Mouse (Mus musculus): ENCODE measurements around the gene Zbtb39. TPM values are rescaled to one million over a fixed set of nuclear protein-coding genes. Genes with fewer than 3 reads are reported as not detected.

Zbtb39 gene
- polyA plus RNA-seq, 1 experiment from 2014 or later, result 3.1 TPM

DNA sequence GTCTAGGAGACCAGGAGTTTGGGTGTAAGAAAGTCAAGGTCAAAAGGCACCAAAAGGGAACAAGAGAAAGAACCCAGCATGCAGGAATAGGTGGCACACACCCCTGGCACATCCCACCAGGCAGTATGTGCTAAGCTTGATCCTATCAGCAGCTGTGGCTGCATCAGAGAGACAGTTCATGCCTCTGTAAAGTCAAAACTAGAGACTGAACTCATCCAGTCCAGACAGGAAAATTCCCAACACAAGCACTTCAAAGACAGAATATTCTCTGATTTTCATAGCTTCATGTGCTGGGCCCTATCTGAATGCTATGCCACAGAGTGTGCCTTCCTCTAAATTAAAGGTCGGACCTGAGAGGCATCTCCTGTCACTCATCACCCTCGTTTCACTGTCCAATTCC lies 1.8 kb upstream of the Zbtb39 start:
- peaks cover 13% of the 10 kb centered on the region for H3K36me3 ChIP-seq
- H3K9ac ChIP-seq, result no peak overlapping the region
- H3K27ac ChIP-seq (replicated peaks), result no peak overlapping the region
- H3K4me1 ChIP-seq, result peaks cover 16% of the 10 kb centered on the region
- 25% methylated on average over 2 of the region's 2 CpGs for WGBS
- H3K9me3 ChIP-seq (replicated peaks), result no peaks in the 10 kb centered on the region
- H3K4me3 ChIP-seq (replicated peaks), result no peak overlapping the region
- ATAC-seq (ENCODE audit: insufficient number of reproducible peaks, low FRiP score, low TSS enrichment, low read depth), result no peak
- no peak overlapping the region for H3K4me2 ChIP-seq (replicated peaks)
- H3K27me3 ChIP-seq, result no peaks in the 10 kb centered on the region; the same call in 1 of the 2 replicates

DNA sequence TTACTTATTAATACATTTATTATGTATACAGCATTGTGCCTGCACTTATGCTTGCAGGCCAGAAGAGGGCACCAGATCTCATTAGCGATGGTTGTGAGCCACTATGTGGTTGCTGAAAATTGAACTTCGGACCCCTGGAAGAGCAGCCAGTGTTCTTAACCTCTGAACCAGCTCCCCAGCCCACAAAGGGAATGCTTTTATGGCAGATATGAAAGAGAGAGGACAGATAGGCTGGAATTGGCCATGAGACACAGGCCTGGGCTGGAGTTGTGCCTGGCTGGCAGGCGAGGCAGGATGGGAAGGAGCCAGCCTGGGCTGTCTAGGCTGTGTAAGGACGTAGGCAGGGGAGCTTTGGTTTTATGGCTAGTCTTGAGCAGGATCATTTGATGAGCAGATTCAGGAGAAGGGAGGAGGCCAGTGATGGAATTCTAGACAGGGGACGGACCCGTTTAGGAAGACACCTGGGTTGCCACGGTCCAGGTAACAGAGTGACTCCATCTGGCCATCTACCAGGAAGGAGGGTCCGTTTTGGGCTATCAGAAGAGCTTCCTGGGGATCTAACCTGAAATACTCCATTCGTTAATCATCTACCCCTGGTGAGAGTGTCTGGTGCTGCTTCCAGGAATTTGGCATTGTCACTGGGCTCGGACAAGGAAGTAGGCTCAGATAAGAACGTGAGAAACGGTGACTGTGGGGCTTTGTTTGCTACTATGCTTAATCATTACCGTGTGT lies 1.0 kb upstream of the Zbtb39 start:
- Histone ChIP-seq H3K9ac (no peak overlapping the region), H3K27ac (replicated peaks) (no peak overlapping the region), H3K4me2 (replicated peaks) (peak overlapping the region; percentile 62), H3K36me3 (peaks cover 21% of the 10 kb centered on the region), H3K9me3 (replicated peaks) (no peaks in the 10 kb centered on the region), H3K27me3 (no peaks in the 10 kb centered on the region; the same call in 1 of the 2 replicates), H3K4me3 (replicated peaks) (0 out of 2 replicates have a peak overlapping the region, but pooled peaks have one; percentile 94), H3K4me1 (peaks cover 16% of the 10 kb centered on the region)
- ATAC-seq (ENCODE audit: insufficient number of reproducible peaks, low FRiP score, low TSS enrichment, low read depth), result no peak
- 46% methylated on average over 13 of the region's 13 CpGs for WGBS

DNA sequence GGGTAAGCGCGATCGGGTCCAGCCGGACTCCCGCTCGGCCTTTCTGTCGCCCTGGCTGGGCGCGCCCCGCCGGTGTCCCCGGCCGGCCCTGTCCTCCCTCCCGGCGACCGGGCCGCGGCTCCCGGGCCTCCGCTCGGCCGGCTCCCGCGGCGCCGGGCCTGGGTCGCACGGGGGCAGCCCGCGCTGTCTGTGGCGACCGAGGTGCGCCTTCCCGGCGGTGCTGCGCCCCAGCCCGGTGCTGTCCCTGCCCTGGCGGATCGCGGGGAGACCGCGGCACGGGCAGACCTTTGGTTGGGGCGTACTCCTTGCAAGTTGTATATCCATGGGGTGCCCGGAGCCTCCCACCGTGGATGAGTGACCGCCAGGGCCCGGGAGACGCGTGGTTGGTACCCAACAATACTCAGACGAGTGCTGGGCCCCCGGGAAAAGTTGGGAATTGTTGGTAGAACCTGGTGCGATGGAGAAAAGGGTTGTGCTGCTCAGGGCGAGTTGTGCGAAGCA lies 373 bp downstream of the Zbtb39 start:
- Histone ChIP-seq H3K4me3 (replicated peaks) (peak overlapping the region; percentile 94), H3K27ac (replicated peaks) (peak overlapping the region; percentile 75), H3K9ac (peak overlapping the region; percentile 96), H3K36me3 (peaks cover 35% of the 10 kb centered on the region), H3K27me3 (no peaks in the 10 kb centered on the region; the same call in 1 of the 2 replicates), H3K4me1 (peaks cover 19% of the 10 kb centered on the region), H3K9me3 (replicated peaks) (no peaks in the 10 kb centered on the region), H3K4me2 (replicated peaks) (peak overlapping the region; percentile 62)
- ATAC-seq (ENCODE audit: insufficient number of reproducible peaks, low FRiP score, low TSS enrichment, low read depth), result peak; percentile 49
- under 1% methylated on average over 55 of the region's 55 CpGs for WGBS

DNA sequence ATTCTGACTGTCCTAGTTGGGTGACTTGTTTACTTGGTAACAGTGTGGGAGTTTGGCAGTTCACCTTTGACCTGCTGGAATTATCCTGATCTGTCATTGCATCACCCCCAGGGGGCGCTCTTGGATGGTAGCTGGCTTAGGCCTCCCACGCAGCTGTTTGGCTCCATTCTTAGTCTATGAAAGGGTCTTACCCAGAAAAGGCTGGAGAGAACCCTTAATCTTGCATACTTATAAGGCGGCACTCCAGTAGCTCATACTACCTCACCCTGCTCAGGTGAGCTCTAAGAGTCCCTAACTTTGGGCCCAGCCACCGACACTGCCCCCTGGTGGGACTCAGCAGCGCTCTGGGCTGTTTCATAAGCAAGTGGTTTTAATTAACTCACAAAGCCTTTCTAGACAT lies 5.3 kb downstream of the Zbtb39 start:
- 56% methylated on average over 5 of the region's 5 CpGs for WGBS
- peaks cover 25% of the 10 kb centered on the region for H3K4me1 ChIP-seq
- no peaks in the 10 kb centered on the region for H3K9me3 ChIP-seq (replicated peaks)
- H3K9ac ChIP-seq, result no peak overlapping the region
- H3K36me3 ChIP-seq, result peaks cover 60% of the 10 kb centered on the region
- H3K4me3 ChIP-seq (replicated peaks), result no peak overlapping the region
- no peak overlapping the region for H3K4me2 ChIP-seq (replicated peaks)
- no peak for ATAC-seq (ENCODE audit: insufficient number of reproducible peaks, low FRiP score, low TSS enrichment, low read depth)
- no peak overlapping the region for H3K27ac ChIP-seq (replicated peaks)
- H3K27me3 ChIP-seq, result no peaks in the 10 kb centered on the region

DNA sequence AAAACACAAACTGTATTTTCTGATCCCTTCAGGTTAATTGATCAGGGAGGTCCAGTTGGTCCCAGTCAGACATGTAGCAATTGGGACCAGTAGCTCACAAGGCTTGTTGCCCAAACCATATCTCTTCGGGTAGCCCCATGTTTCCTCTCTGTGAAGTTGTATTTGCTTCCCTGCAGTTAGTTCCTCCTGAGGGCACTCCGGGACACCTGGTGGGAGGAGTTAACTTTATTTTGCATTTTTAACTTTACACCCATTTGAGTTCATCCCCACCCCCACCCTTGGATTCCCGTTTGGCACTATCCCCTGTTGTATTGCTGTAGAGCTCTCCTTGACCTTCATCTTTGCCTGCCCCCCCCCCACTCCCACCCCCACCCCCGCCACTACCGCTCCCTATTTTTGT lies 6.5 kb downstream of the Zbtb39 start:
- Histone ChIP-seq H3K4me2 (replicated peaks) (no peak overlapping the region), H3K27ac (replicated peaks) (no peak overlapping the region), H3K4me1 (peaks cover 17% of the 10 kb centered on the region), H3K27me3 (no peaks in the 10 kb centered on the region), H3K36me3 (peaks cover 60% of the 10 kb centered on the region), H3K9ac (no peak overlapping the region), H3K9me3 (replicated peaks) (no peaks in the 10 kb centered on the region), H3K4me3 (replicated peaks) (no peak overlapping the region)
- no peak for ATAC-seq (ENCODE audit: insufficient number of reproducible peaks, low FRiP score, low TSS enrichment, low read depth)
- 68% methylated on average over 5 of the region's 5 CpGs for WGBS

DNA sequence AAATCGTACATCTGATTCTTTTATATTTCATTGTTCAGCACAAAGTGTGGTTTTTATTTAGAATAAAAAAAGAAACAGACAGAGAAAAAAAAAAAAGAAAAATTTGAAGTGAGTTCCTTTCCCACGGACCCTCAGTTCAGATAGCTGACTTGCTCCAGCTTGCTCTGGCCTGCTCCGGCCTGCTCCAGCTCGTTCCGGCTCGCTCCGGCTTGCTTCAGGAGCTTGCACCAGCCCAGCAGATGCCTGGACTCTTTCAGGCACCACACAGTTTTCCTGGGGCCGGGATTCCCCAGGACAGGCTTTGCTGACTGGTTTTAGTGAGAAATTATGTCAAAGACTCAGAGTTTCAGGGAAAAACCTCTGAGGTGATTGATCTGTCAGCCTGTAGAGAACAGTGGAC lies 7.9 kb downstream of the Zbtb39 start:
- H3K9me3 ChIP-seq (replicated peaks), result no peaks in the 10 kb centered on the region
- peaks cover 14% of the 10 kb centered on the region for H3K4me1 ChIP-seq
- no peak overlapping the region for H3K4me2 ChIP-seq (replicated peaks)
- no peak overlapping the region for H3K4me3 ChIP-seq (replicated peaks)
- no peak overlapping the region for H3K27ac ChIP-seq (replicated peaks)
- H3K27me3 ChIP-seq, result no peaks in the 10 kb centered on the region
- H3K9ac ChIP-seq, result no peak overlapping the region
- no peak for ATAC-seq (ENCODE audit: insufficient number of reproducible peaks, low FRiP score, low TSS enrichment, low read depth)
- peaks cover 50% of the 10 kb centered on the region for H3K36me3 ChIP-seq
- WGBS, result 71% methylated on average over 8 of the region's 8 CpGs

DNA sequence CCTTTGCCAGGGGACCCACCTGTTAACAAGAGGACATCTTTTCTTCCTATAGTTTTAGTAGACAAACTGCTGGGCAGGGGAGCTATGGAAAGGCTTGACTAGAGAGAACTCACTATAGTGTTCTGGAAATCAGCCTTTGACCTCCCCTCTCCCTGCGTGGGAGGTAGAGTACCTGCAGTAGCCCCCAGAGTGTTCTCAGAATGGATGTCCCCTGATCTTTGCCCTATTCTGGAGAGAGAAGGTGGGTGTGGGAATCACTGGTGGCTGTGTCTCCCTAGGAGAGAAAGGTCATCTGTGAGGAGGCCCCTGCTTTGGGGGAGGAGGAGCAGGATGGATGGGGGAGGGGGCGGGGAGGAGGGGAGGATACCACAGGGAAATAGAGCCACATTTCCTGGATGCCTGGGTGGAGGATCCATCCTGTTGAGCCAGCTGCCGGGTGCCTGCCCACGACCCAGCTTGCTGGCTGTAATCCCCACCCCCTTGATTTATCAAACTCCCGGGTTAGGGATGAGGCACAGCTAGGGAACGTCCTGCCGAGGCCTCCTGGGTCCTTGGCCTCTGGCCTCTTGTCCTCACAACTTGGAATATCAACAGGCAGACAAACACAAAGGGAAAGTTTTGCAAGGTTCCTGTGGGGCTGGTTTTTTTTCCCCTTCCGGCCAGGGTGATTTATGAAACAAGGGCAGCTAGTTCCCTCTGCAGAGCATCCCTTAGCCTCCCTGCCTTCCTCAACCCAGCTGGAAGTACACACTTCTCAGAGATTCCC lies 9.7 kb downstream of the Zbtb39 start:
- no peaks in the 10 kb centered on the region for H3K9me3 ChIP-seq (replicated peaks)
- peaks cover 14% of the 10 kb centered on the region for H3K4me1 ChIP-seq
- H3K4me3 ChIP-seq (replicated peaks), result no peak overlapping the region
- no peak overlapping the region for H3K9ac ChIP-seq
- peaks cover 33% of the 10 kb centered on the region for H3K36me3 ChIP-seq
- ATAC-seq (ENCODE audit: insufficient number of reproducible peaks, low FRiP score, low TSS enrichment, low read depth), result no peak
- no peaks in the 10 kb centered on the region for H3K27me3 ChIP-seq
- WGBS, result 18% methylated on average over 7 of the region's 8 CpGs
- H3K4me2 ChIP-seq (replicated peaks), result 0 out of 2 replicates have a peak overlapping the region, but pooled peaks have one; percentile 26
- H3K27ac ChIP-seq (replicated peaks), result no peak overlapping the region

DNA sequence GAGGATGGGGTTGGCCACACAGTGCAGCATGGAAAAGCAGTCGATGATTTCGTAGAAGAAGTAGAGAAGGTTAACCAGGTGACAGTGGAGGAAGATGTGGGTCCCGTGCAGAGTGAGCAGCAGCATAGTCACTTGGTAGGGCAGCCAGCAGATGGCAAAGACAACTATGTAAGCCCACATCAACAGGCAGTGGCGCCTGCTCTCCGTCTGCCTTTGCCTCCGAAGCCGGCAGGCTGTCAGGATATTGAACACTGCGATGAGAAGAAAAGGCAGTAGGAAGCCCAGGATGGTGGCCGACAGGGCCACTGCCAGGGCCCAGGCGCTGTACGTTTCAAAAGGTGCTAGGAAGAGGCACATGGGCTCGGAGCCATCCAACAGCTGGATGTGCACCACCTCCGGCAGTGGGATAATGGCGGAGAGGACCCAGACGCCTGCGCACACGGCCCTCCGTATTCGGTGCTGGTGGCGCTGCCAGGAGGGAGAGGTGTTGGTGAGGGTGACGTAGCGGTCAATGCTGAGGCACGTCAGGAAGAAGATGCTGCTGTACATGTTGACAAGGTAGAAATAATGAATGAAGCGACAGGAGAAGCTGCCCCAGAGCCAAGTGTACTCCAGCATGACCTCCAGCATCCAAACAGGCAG lies 10.9 kb downstream of the Zbtb39 start:
- H3K27ac ChIP-seq (replicated peaks), result no peak overlapping the region
- WGBS, result 56% methylated on average over 24 of the region's 24 CpGs
- no peaks in the 10 kb centered on the region for H3K27me3 ChIP-seq
- peak overlapping the region; percentile 7; the same call in 1 of the 2 replicates for H3K4me3 ChIP-seq (replicated peaks)
- ATAC-seq (ENCODE audit: insufficient number of reproducible peaks, low FRiP score, low TSS enrichment, low read depth), result no peak
- peaks cover 9% of the 10 kb centered on the region for H3K4me1 ChIP-seq
- no peaks in the 10 kb centered on the region for H3K9me3 ChIP-seq (replicated peaks)
- peaks cover 22% of the 10 kb centered on the region for H3K36me3 ChIP-seq
- H3K4me2 ChIP-seq (replicated peaks), result peak overlapping the region; percentile 26
- no peak overlapping the region for H3K9ac ChIP-seq

DNA sequence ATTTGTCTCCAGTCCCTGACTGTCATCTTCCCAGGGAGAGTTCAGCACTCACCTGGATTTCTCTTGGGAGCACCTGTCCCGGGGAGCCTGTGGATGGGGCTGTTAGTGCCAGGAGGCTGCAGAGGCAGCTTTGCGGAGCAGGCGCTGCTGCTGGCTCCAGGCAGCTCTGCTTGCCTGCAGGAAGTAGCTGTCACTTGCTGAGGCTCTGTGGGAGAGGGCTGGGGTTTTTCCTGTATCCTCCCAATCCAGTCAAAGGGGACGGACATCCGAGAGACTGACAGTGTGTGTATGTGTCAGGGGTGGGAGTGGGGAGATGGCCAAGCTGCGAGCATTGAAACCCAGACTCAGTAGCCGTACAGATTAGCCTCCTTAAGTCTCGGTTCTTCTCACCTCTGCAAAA lies 12.2 kb downstream of the Zbtb39 start, which contains the start of gene Gpr182:
Gene Gpr182 (minus strand): TSS at position 185 of the 400 bp plus-strand sequence.
- no peaks in the 10 kb centered on the region for H3K27me3 ChIP-seq
- 50% methylated on average over 8 of the region's 8 CpGs for WGBS
- no peak within 1 kb of the TSS for H3K9ac ChIP-seq
- H3K4me1 ChIP-seq, result peaks cover 9% of the 10 kb centered on the region
- H3K4me3 ChIP-seq (replicated peaks), result no peak within 1 kb of the TSS
- H3K4me2 ChIP-seq (replicated peaks), result no peak within 1 kb of the TSS
- no peaks in the 10 kb centered on the region for H3K9me3 ChIP-seq (replicated peaks)
- H3K36me3 ChIP-seq, result peaks cover 13% of the 10 kb centered on the region
- H3K27ac ChIP-seq (replicated peaks), result no peak within 1 kb of the TSS
- ATAC-seq (ENCODE audit: insufficient number of reproducible peaks, low FRiP score, low TSS enrichment, low read depth), result no peak

DNA sequence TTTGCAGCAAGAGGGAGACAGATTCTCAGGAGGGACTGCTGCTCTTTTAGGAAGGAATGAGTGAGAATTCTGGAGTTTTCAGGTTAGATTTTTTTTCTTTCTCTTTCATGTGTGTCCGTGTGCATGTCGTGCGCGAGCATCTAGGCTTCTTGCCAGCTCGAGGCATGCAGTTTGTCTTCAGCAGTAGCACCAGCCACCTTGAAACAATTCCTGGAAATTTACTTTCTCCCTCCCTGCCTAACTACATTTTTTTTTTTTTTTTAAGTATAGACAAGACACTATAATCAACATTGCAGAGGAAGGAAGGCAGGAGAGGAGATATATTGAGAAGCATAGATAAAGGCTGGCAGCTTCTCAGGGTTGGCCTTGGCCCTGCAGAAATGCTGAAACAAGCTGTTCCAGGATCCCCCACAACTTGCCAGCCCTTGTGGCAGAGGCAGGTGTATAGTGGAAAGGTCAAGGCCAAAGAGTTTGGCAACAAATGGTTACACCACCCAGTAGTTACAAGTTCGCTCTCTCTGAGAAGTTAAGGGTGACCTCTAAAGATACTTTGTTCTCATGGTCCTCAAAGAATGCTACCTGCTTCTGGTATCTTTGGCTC lies 15.3 kb downstream of the Zbtb39 start:
- no peaks in the 10 kb centered on the region for H3K36me3 ChIP-seq
- no peak overlapping the region for H3K27ac ChIP-seq (replicated peaks)
- no peak overlapping the region for H3K4me3 ChIP-seq (replicated peaks)
- H3K9me3 ChIP-seq (replicated peaks), result no peaks in the 10 kb centered on the region
- ATAC-seq (ENCODE audit: insufficient number of reproducible peaks, low FRiP score, low TSS enrichment, low read depth), result no peak
- H3K27me3 ChIP-seq, result no peaks in the 10 kb centered on the region
- no peaks in the 10 kb centered on the region for H3K4me1 ChIP-seq
- 41% methylated on average over 6 of the region's 6 CpGs for WGBS
- H3K9ac ChIP-seq, result no peak overlapping the region
- H3K4me2 ChIP-seq (replicated peaks), result no peak overlapping the region

DNA sequence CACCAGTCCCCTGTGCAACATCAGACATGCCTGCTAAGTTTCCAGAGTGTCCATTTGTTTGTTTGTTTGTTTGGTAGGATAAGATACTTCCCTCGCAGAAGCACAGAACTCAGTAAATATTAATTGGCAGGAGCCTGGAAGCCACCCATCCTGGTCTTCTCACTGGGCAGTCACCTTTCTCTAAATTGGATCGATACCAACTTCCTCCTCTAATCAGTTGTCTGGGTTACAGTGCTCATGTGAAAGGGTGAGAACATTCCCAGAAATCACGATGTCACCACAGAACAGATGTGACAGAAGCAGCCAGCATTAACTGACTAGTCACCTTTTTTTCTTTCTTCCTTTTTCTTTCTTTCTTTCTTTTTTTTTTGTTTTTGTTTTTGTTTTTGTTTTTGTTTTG lies 15.9 kb downstream of the Zbtb39 start:
- no peaks in the 10 kb centered on the region for H3K27me3 ChIP-seq
- no peaks in the 10 kb centered on the region for H3K36me3 ChIP-seq
- no peak overlapping the region for H3K9ac ChIP-seq
- H3K4me1 ChIP-seq, result no peaks in the 10 kb centered on the region
- no peak overlapping the region for H3K4me2 ChIP-seq (replicated peaks)
- H3K27ac ChIP-seq (replicated peaks), result no peak overlapping the region
- ATAC-seq (ENCODE audit: insufficient number of reproducible peaks, low FRiP score, low TSS enrichment, low read depth), result no peak
- no peaks in the 10 kb centered on the region for H3K9me3 ChIP-seq (replicated peaks)
- WGBS, result 72% methylated on average over 3 of the region's 3 CpGs
- H3K4me3 ChIP-seq (replicated peaks), result no peak overlapping the region
